Mouse (Mus musculus) urinary bladder, postnatal 36 days (tissue): ENCODE results near the gene Tldc1.

Source experiments
- DNase-seq, 2 experiments: peaks; one replicate each; pipeline ENCODE4 v3.0.0; 2022; ENCODE audit warnings: low spot score in 2 of 2, mixed read lengths in 1 of 2

The Tldc1 gene

DNA sequence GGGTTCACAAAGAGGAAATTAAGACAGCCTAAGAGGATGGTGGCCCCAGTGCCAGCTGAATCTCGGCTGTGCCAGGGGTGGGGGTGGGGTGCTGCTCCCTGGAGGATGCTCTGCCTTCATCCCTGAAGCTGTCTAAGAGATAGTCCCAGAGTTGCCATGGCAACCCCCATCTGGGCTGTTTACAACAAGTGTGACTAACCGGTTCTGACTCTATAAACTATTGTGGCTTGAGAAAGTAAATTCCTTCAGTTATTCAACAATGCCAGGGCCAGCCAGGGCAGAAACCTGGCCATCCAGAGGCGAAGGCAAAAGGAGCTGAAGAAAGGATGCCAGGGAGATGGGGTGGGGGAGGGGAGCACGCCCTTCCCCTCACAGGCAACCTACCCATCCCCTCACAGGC lies 23.0 kb upstream of the Tldc1 start:
- no peak for DNase-seq

DNA sequence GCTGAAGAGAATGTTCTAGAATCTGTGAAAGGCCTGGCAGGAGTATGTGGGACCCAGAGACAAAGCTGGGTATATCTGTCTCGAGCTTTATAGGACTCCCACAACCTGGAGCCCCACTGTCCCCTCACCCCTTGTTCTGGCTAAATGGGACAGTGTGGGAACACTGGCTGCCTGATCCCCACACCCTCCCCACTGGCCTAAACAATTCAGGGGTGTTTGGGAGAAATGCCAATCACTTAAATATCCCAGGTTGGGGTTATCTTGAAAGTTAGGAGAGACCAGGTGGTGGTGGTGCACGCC lies 20.7 kb upstream of the Tldc1 start:
- DNase-seq = no peak

- DNase-seq = peak in 1 of 2 experiments; percentile 34
Observed at GRCm38 (mm10) chr8:119798170-119798964, 20.2 kb upstream of the Tldc1 start.

DNA sequence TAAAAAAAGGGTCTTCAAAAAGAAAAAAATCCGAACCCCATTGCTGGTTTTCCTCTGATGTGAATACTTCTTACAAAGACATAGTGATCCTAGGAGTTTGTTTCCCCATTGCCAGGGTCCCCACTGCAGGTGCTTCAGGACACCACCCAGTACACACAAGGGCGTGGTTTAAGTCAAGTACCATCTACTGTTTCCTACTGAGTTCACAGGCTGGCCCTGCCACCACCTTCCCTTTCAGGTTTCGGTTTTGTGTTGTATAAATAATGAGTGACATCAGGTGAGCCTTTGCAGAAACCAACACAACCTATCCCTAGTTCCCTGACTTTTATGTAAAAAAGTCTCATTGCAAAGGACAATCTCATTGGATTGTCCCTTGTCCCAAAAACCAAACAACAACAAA lies 17.4 kb upstream of the Tldc1 start:
- no peak for DNase-seq

DNA sequence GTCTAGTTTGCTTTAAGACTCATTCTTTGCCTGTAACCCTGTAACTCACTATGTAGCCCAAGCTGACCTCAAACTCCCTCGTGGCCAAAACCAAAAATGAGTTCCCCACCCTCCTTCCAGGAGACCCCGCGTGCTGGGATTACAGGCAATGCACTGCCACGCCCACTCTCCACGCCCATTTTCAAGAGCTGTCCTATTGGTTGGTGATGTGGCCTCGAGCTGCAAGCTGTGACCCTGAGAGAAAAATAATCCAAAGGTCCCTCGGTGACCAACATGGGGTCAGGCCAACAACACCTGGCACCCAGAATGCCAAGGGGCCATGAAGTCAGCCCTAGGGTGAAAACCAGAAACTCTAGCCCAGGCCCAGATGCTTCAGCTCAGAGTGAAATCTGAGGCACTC lies 16.5 kb upstream of the Tldc1 start:
- DNase-seq = no peak

GRCm38 (mm10) chr8:119791804-119792704 lies 13.8 kb upstream of the Tldc1 start:
- DNase-seq = no peak

DNA sequence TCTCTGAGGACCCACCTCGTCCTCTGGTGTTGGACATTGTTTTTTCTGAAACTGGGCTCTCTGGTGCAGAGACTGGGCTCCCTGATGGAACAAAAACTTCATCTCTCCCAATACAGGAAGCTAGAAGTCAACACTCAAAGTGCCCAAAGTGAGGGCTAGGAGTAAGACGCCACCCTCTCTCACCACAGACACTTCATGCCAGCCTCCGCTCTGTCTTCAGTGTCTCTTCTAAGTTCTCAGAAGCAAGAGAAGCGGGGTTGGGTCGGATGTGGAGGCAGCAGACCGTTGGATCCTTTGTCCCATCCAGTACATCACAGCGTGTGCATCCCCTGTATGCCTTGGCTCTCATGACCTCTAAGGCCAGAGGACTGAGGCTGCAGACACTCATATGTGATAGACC lies 11.4 kb upstream of the Tldc1 start:
- no peak for DNase-seq

GRCm38 (mm10) chr8:119788607-119789381 lies 10.6 kb upstream of the Tldc1 start:
- DNase-seq = no peak

DNA sequence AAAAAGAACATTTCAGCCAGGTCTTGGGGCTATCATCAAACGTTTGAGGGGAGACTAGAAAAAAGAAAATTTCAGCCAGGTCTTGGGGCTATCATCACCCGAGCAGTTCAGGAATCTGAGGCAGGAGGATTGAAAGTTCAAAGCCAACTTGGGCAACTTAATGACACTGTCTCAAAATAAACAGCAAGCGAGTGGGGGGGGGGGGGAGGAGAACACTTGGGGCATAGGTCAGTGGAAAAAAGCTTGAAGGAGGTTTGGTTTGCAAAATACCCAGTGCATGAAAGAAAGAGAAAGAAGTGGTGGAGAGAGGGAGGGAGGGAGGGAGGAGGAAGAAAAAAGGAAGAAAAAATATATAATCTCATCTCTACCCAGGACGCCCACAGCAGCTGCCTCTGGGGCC lies 9.1 kb upstream of the Tldc1 start:
- DNase-seq = no peak

DNA sequence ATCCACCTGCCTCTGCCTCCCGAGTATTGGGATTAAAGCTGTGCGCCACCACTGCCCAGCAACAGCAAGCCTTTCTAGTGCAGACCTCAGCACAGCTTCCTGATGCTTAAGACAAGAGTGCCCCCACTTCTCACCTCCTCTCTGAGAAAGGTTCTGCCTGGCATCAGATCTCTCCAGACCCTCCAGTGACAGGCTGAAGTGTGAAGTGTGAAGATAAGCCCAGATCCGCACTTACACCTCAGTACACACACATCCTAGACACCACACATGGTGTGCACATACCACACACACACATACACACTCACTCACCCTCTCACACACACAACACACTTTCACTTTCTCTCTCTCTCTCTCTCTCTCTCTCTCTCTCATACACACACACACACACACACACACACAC lies 8.7 kb upstream of the Tldc1 start:
- DNase-seq = no peak

DNA sequence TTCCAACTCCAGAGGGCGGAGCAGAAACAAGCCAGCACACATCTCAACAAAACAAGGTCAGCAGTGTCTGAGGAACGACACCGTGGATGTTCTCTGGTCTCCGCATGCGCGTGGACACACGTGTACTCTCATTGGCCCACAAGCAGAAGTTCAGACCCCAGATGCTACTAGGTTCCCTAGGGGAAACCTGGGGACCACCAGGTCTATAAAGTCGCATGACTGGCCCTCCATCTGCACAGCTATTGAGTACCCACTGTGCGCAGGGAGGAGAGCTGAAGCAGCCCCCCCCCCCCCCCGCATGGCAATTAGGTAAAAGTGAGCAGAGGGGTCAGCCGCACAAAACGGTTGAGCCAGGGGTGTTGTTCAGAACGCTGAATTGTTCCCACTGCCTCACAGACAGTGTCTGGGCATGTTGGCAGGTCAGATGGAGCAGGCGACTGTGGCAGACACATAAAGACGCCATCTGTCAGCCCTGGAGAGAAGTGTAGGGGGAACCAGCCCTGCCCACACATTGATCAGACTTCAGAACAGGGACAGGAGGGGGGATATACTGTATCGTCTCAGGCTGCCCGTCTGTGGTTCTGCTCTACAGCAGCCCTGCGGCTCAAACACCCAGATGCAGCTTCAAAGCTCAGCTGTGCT lies 7.7 kb upstream of the Tldc1 start:
- no peak for DNase-seq

DNA sequence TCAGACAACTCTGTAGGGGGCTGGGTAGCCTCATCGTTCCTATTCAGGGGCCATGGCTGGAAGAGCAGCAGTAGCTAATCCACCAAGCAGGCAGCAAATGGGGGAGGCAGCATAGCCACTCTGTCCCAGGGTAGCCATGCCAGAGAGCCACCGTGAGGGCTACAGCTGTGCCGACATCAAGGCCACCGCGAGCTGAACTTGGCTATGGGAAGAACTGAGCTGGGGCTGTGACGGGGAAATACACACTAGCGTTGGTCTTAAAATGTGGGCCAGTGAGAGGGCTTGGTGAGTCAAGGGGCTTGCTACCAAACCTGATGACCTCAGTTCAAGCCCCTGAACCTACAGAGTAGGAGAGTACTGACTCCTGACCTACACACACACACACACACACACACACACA lies 6.5 kb upstream of the Tldc1 start:
- no peak for DNase-seq

DNA sequence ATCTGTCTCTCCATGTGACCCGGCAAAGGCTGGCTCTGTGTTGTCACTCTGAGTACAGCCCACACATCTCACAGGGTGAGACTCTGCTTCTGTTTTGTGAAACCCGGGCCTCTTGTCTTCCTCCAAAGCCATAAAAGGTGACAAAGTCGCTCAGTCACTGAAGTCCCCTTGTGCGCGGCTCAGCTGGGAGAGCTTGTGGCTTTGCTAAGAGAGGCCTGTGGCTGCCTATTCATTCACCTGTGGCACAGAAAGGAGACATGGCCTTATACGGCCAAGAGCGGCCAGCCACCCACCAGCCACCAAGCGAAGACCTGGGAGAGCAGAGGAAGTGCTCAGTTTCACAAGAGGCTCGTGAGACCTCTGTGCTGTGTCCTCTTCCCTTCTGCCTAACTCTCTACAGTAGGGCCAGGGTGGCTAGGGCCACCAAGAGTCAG lies 5.9 kb upstream of the Tldc1 start:
- DNase-seq = no peak

- DNase-seq = no peak
Observed at GRCm38 (mm10) chr8:119783579-119783978, 5.4 kb upstream of the Tldc1 start.

GRCm38 (mm10) chr8:119782715-119783114 lies 4.5 kb upstream of the Tldc1 start:
- DNase-seq = peak; percentile 60 to 75

GRCm38 (mm10) chr8:119781086-119781840 lies 3.0 kb upstream of the Tldc1 start:
- DNase-seq = peak; percentile 29 to 32

- DNase-seq = no peak
Observed at GRCm38 (mm10) chr8:119780402-119781049, 2.3 kb upstream of the Tldc1 start.

GRCm38 (mm10) chr8:119779013-119779737 lies 959 bp upstream of the Tldc1 start:
- DNase-seq = peak; percentile 72 to 79

DNA sequence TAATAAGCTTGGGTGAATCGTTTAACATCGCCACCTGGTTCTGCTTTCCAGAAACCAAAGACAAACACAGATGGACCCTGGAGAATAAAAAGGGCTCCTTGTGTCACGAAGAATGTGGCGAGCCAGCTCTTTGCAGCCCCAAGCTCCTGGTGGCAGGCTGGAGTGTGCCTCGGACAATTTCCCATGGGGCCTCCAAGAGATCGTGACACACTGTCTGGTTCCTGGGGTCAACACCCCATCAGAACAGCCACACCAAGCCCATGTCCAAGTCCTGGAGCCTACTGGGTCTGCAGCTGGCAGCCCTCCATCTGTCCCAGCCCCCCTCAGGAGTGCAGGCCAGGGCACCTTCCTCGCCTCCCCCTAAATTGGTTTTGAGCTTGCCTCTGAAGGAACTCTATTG lies 451 bp downstream of the Tldc1 start:
- DNase-seq = no peak
